Mouse (Mus musculus) lung, embryonic 16.5 days (tissue): ENCODE measurements at regions not wholly inside any gene's neighbourhood (a gene's known extent, or its start where the extent isn't known, plus 50 kb on each side); places are given as distances from the start of the nearest gene placed in this dataset.

Source experiments
- ATAC-seq: fragments of 200-750 bp; cut with Nextera tagmentation; 2 replicates; pipeline ENCODE4 v1.8.0; 2017; ENCODE audit warnings: low read depth, mild to moderate bottlenecking, moderate library complexity
- H3K27ac ChIP-seq: fragments of 300-500 bp; sonication (generic); 2 replicates; pipeline ENCODE4 v1.5.1; 2014; ENCODE audit warnings: mild to moderate bottlenecking, control low read depth, low read length
- H3K27me3 ChIP-seq: fragments of 300-500 bp; sonication (generic); 2 replicates; pipeline ENCODE4 v1.6.1; 2014; ENCODE audit warnings: low read depth, low read length, mixed read lengths; ENCODE audit not compliant: control insufficient read depth, insufficient read depth
- H3K36me3 ChIP-seq: fragments of 300-500 bp; sonication (generic); 2 replicates; pipeline ENCODE4 v1.6.1; 2014; ENCODE audit warnings: low read length; ENCODE audit not compliant: control insufficient read depth, insufficient read depth
- H3K4me1 ChIP-seq: fragments of 300-500 bp; sonication (generic); replicated peaks from 2 replicates; pipeline ENCODE4 v1.6.1; 2014; ENCODE audit warnings: low read length, mixed read lengths; ENCODE audit not compliant: control insufficient read depth, insufficient read depth
- H3K4me2 ChIP-seq: fragments of 300-500 bp; sonication (generic); 2 replicates; pipeline ENCODE4 v1.6.1; 2014; ENCODE audit warnings: low read depth, low read length, control low read depth
- H3K4me3 ChIP-seq: fragments of 300-500 bp; sonication (generic); 2 replicates; pipeline ENCODE4 v1.5.1; 2014; ENCODE audit warnings: mild to moderate bottlenecking, low read length, control low read depth
- H3K9ac ChIP-seq: fragments of 300-500 bp; sonication (generic); 2 replicates; pipeline ENCODE4 v1.6.1; 2014; ENCODE audit warnings: low read length, control low read depth
- H3K9me3 ChIP-seq: fragments of 300-500 bp; sonication (generic); 2 replicates; pipeline ENCODE4 v1.6.1; 2016; ENCODE audit warnings: low read length; ENCODE audit not compliant: control insufficient read depth
- WGBS: fragments of 180-500 bp; shearing (Covaris S2); extraction: QIAGEN DNeasy Blood & Tissue Kit; methylation state at CpG from one replicate; pipeline ENCODE4 v1.1.7; 2014; 5-methylcytosine and 5-hydroxymethylcytosine counted together

- Histone ChIP-seq H3K9ac (no peak overlapping the region), H3K4me3 (no peak overlapping the region), H3K36me3 (no peaks in the 10 kb centered on the region), H3K9me3 (no peaks in the 10 kb centered on the region), H3K27me3 (no peaks in the 10 kb centered on the region), H3K4me1 (no peaks in the 10 kb centered on the region), H3K4me2 (no peak overlapping the region), H3K27ac (no peak overlapping the region)
- ATAC-seq: no peak
- 74% methylated on average over 5 of the region's 5 CpGs for WGBS
These were observed 53.2 kb upstream of the Lef1 start for GRCm38 (mm10) chr3:131056893-131057660.

- Histone ChIP-seq H3K36me3 (no peaks in the 10 kb centered on the region), H3K4me3 (no peak overlapping the region), H3K27me3 (no peaks in the 10 kb centered on the region), H3K27ac (no peak overlapping the region), H3K4me2 (no peak overlapping the region), H3K9me3 (no peaks in the 10 kb centered on the region), H3K4me1 (no peaks in the 10 kb centered on the region), H3K9ac (no peak overlapping the region)
- WGBS: 79% methylated on average over 13 of the region's 13 CpGs
- no peak for ATAC-seq
These were observed 55.9 kb upstream of the Lef1 start for GRCm38 (mm10) chr3:131054241-131054972.

- 72% methylated on average over 3 of the region's 3 CpGs for WGBS
- H3K27me3 ChIP-seq: no peaks in the 10 kb centered on the region
- H3K4me2 ChIP-seq: no peak overlapping the region
- H3K4me3 ChIP-seq: no peak overlapping the region
- 0 out of 2 replicates have a peak, but pooled peaks cover 3% of the 10 kb centered on the region for H3K4me1 ChIP-seq
- H3K9ac ChIP-seq: no peak overlapping the region
- no peak for ATAC-seq
- no peaks in the 10 kb centered on the region for H3K36me3 ChIP-seq
- no peaks in the 10 kb centered on the region for H3K9me3 ChIP-seq
- H3K27ac ChIP-seq: no peak overlapping the region
These were observed 62.6 kb upstream of the Lef1 start for GRCm38 (mm10) chr3:131047716-131048115.

GRCm38 (mm10) chr3:131046412-131046811 is 63.9 kb upstream of the Lef1 start:
- no peak overlapping the region for H3K9ac ChIP-seq
- H3K27ac ChIP-seq: no peak overlapping the region
- ATAC-seq: no peak
- no peak overlapping the region for H3K4me2 ChIP-seq
- WGBS: 69% methylated on average over 5 of the region's 5 CpGs
- no peaks in the 10 kb centered on the region for H3K36me3 ChIP-seq
- no peaks in the 10 kb centered on the region for H3K27me3 ChIP-seq
- no peak overlapping the region for H3K4me3 ChIP-seq
- H3K4me1 ChIP-seq: 0 out of 2 replicates have a peak, but pooled peaks cover 3% of the 10 kb centered on the region
- no peaks in the 10 kb centered on the region for H3K9me3 ChIP-seq

- H3K36me3 ChIP-seq: no peaks in the 10 kb centered on the region
- H3K27me3 ChIP-seq: no peaks in the 10 kb centered on the region
- no peaks in the 10 kb centered on the region for H3K4me1 ChIP-seq
- no peak overlapping the region for H3K27ac ChIP-seq
- H3K9ac ChIP-seq: no peak overlapping the region
- no peak overlapping the region for H3K4me3 ChIP-seq
- no peak for ATAC-seq
- WGBS: 36% methylated on average over 4 of the region's 4 CpGs
- H3K4me2 ChIP-seq: no peak overlapping the region
- no peaks in the 10 kb centered on the region; the same call in 1 of the 2 replicates for H3K9me3 ChIP-seq
These were observed 70.0 kb upstream of the Lef1 start for GRCm38 (mm10) chr3:131040214-131040825.

- Histone ChIP-seq H3K4me2 (no peak overlapping the region), H3K9me3 (no peaks in the 10 kb centered on the region; the same call in 1 of the 2 replicates), H3K4me1 (no peaks in the 10 kb centered on the region), H3K27ac (no peak overlapping the region), H3K9ac (no peak overlapping the region), H3K36me3 (no peaks in the 10 kb centered on the region), H3K27me3 (no peaks in the 10 kb centered on the region), H3K4me3 (no peak overlapping the region)
- WGBS: 69% methylated on average over 5 of the region's 5 CpGs
- ATAC-seq: no peak
These were observed 73.2 kb upstream of the Lef1 start for GRCm38 (mm10) chr3:131037095-131037494.

- ATAC-seq: no peak
- Histone ChIP-seq H3K27ac (no peak overlapping the region), H3K4me2 (no peak overlapping the region), H3K36me3 (no peaks in the 10 kb centered on the region), H3K4me3 (no peak overlapping the region), H3K9ac (no peak overlapping the region), H3K27me3 (no peaks in the 10 kb centered on the region), H3K9me3 (no peaks in the 10 kb centered on the region; the same call in 1 of the 2 replicates), H3K4me1 (no peaks in the 10 kb centered on the region)
- WGBS: 59% methylated on average over 5 of the region's 5 CpGs
These were observed 75.5 kb upstream of the Lef1 start for GRCm38 (mm10) chr3:131034774-131035173.

GRCm38 (mm10) chr3:131026336-131026735 is 83.9 kb upstream of the Lef1 start:
- no peak overlapping the region for H3K4me3 ChIP-seq
- no peak overlapping the region for H3K4me2 ChIP-seq
- H3K9ac ChIP-seq: no peak overlapping the region
- ATAC-seq: no peak
- no peaks in the 10 kb centered on the region for H3K27me3 ChIP-seq
- H3K9me3 ChIP-seq: no peaks in the 10 kb centered on the region
- H3K27ac ChIP-seq: no peak overlapping the region
- WGBS: 85% methylated on average over 7 of the region's 7 CpGs
- H3K4me1 ChIP-seq: no peaks in the 10 kb centered on the region
- H3K36me3 ChIP-seq: no peaks in the 10 kb centered on the region
